Mouse (Mus musculus) layer of hippocampus, postnatal 10 days (tissue): ENCODE data around the gene Zfp239. TPM values are rescaled to one million over a fixed set of nuclear protein-coding genes. Genes with fewer than 3 reads are reported as not detected.
A peak's percentile ranks its signal among the peaks of the same experiment; 100 is the strongest.
"Not testable (repeated sequence)": the region's sequence is repeated elsewhere in the genome, so short reads cannot be mapped to it uniquely, and the experiment has no call there.

Source experiments
- DNase-seq, 2 experiments: peaks; one replicate each; pipeline ENCODE4 v3.0.0; 2021; ENCODE audit warnings: low spot score in 2 of 2
- long read RNA-seq: library from polyadenylated mRNA; stranded (forward); transcript quantifications from one replicate; pipeline ENCODE4 v2.0.0, GENCODE M21; 2023
- total RNA-seq, 2 experiments: library from RNA; stranded (reverse); gene quantifications; 2 replicates each; pipeline ENCODE4 v1.2.3; 2021

The Zfp239 gene
- total RNA-seq: 10 to 100 TPM; 26.4 to 29.1 TPM
- long read RNA-seq, transcript Zfp239-201 (3 exons, 3,158 nt): major isoform, 5 of 20 reads
- long read RNA-seq, partial matches to known transcripts: 0 of 20 reads
- long read RNA-seq, other reads (novel, unspliced or antisense): 14 of 20 reads

GRCm38 (mm10) chr6:117861848-117862247 is at the start of gene Zfp239:
Gene Zfp239 (plus strand): TSS chr6:117862100.
- DNase-seq: no peak

GRCm38 (mm10) chr6:117814681-117815080 is 47.2 kb upstream of the Zfp239 start:
- no peak for DNase-seq

- no peak for DNase-seq
These were observed 44.8 kb upstream of the Zfp239 start for GRCm38 (mm10) chr6:117817108-117817541.

GRCm38 (mm10) chr6:117820327-117820726 is 41.6 kb upstream of the Zfp239 start:
- DNase-seq: no peak

- peak; percentile 76 to 82 for DNase-seq
These were observed 36.5 kb upstream of the Zfp239 start for GRCm38 (mm10) chr6:117825369-117825768.

GRCm38 (mm10) chr6:117828273-117828672 is 33.6 kb upstream of the Zfp239 start:
- DNase-seq: peak; percentile 76 to 83

- peak; percentile 92 to 96 for DNase-seq
These were observed 21.0 kb upstream of the Zfp239 start, which contains the start of gene Zfp637 for GRCm38 (mm10) chr6:117840686-117841510. Gene Zfp637 (plus strand): TSS chr6:117841180.

- DNase-seq: no peak
These were observed 20.4 kb upstream of the Zfp239 start for GRCm38 (mm10) chr6:117841511-117841955.

- no peak for DNase-seq
These were observed 17.3 kb upstream of the Zfp239 start for GRCm38 (mm10) chr6:117844597-117844996.

- DNase-seq: not testable (repeated sequence)
These were observed 15.2 kb upstream of the Zfp239 start for GRCm38 (mm10) chr6:117846671-117847070.

GRCm38 (mm10) chr6:117847772-117848171 is 14.1 kb upstream of the Zfp239 start:
- no peak for DNase-seq

GRCm38 (mm10) chr6:117848577-117848976 is 13.3 kb upstream of the Zfp239 start:
- DNase-seq: no peak

GRCm38 (mm10) chr6:117851747-117852146 is 10.2 kb upstream of the Zfp239 start:
- no peak for DNase-seq

GRCm38 (mm10) chr6:117857990-117858389 is 3.9 kb upstream of the Zfp239 start:
- DNase-seq: no peak

- no peak for DNase-seq
These were observed 565 bp downstream of the Zfp239 start for GRCm38 (mm10) chr6:117862465-117862864.

GRCm38 (mm10) chr6:117862899-117863620 is 1.2 kb downstream of the Zfp239 start:
- DNase-seq: peak; percentile 56 to 65

- no peak for DNase-seq
These were observed 1.9 kb downstream of the Zfp239 start for GRCm38 (mm10) chr6:117863751-117864150.

GRCm38 (mm10) chr6:117868187-117868586 is 6.3 kb downstream of the Zfp239 start:
- no peak for DNase-seq

- no peak for DNase-seq
These were observed 9.1 kb downstream of the Zfp239 start for GRCm38 (mm10) chr6:117871034-117871433.

- DNase-seq: not testable (repeated sequence)
These were observed 11.6 kb downstream of the Zfp239 start for GRCm38 (mm10) chr6:117873450-117873849.

GRCm38 (mm10) chr6:117874621-117875281 is 12.9 kb downstream of the Zfp239 start:
- no peak for DNase-seq
